16 mouse cellular contexts compared by ENCODE assay signal in the genomic region with DNA sequence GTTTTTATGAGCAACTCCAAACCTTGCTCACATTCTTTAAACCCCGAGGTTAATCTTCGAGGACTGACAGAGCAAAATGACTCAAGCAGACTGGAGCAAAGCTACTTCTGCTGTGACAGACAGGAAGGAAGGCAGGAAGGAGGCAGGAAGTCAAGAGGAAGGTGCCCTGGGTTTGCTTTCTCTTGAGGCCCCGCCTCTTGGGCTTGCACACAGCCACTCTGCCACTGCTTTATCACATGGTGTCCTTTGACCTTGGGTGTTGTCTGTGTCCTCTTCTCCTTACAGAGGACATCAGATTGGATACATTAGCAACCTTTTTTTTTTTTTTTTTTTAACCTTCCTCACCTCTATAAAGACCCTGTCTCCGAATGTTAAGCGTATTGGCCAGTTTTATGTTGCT. TPM values are rescaled to one million over a fixed set of nuclear protein-coding genes. Genes with fewer than 3 reads are reported as not detected.
DNase-seq lines count a peak whose midpoint lies in the region; ATAC-seq and TF ChIP-seq lines count a peak whose summit lies in the region.
"Had no signal": no experiment of that assay in that cellular context is flagged by ENCODE, and none has a peak within 500 bp of the region (broad histone marks: within the 10 kb centered on the region; RNA-seq: fewer than 3 reads in every experiment).

No protein-coding gene starts in this region.

- no peak overlapping the region for H3K9ac ChIP-seq in liver, postnatal 0 days (replicated peaks)
- H3K9ac ChIP-seq: embryonic facial prominence, embryonic 15.5 days; limb, embryonic 15.5 days had no signal

- H3K27ac ChIP-seq in liver, postnatal 0 days (ENCODE audit: low read depth), result peak overlapping the region; percentile 50; the same call in 1 of the 2 replicates
- H3K27ac ChIP-seq: embryonic facial prominence, embryonic 15.5 days; limb, embryonic 15.5 days; midbrain, embryonic 10.5 days had no signal

- no peak overlapping the region for H3K4me3 ChIP-seq in liver, postnatal 0 days (ENCODE audit: low read depth, low read length)
- H3K4me3 ChIP-seq: embryonic facial prominence, embryonic 15.5 days; limb, embryonic 15.5 days; midbrain, embryonic 10.5 days had no signal

- 33% methylated on average over 5 of the region's 5 CpGs for WGBS in liver, postnatal 0 days (ENCODE audit: insufficient replicate concordance)

- H3K4me2 ChIP-seq in liver, postnatal 0 days (ENCODE audit: low read depth, low read length), result 0 out of 2 replicates have a peak overlapping the region, but pooled peaks have one; percentile 7
- H3K4me2 ChIP-seq: embryonic facial prominence, embryonic 15.5 days; limb, embryonic 15.5 days had no signal

- peaks cover 19% of the 10 kb centered on the region for H3K4me1 ChIP-seq in liver, postnatal 0 days (ENCODE audit: insufficient read depth)
- H3K4me1 ChIP-seq: embryonic facial prominence, embryonic 15.5 days had no signal

- TF ChIP-seq CTCF in liver, postnatal 0 days (IDR thresholded peaks at IDR 0.05; ENCODE audit: low read depth), result no peak

- H3K9me3 ChIP-seq in liver, postnatal 0 days (ENCODE audit: low read length), result no peaks in the 10 kb centered on the region
- H3K9me3 ChIP-seq: embryonic facial prominence, embryonic 15.5 days; limb, embryonic 15.5 days; midbrain, embryonic 10.5 days had no signal

- no peak for TF ChIP-seq EP300 in liver, postnatal 0 days (IDR thresholded peaks at IDR 0.05; ENCODE audit: low read depth)

- ATAC-seq in hematopoietic stem cell, adult 5-6 weeks (replicated peaks in 1 of 2; ENCODE audit: insufficient read depth in 1 of 2, low FRiP score in 2 of 2, low TSS enrichment in 1 of 2, low read depth in 1 of 2, poor library complexity in 2 of 2, severe bottlenecking in 2 of 2), result peak; percentile 17 to 58
- ATAC-seq in liver, postnatal 0 days, result peak; percentile 79
- ATAC-seq: hindbrain, embryonic 16.5 days had no signal

- peak; percentile 55 to 57 for DNase-seq in spleen, postnatal 36 days (ENCODE audit: low spot score in 2 of 2)
- DNase-seq in spleen, postnatal 4 days (ENCODE audit: low spot score in 2 of 2), result no peak
- DNase-seq in liver, postnatal 0 days, result peak; percentile 39
- DNase-seq in thymus, postnatal 4 days, result peak; percentile 25
- DNase-seq in retina, postnatal 1 day, result no peak
- DNase-seq in ovary, adult 18-20 months (ENCODE audit: low spot score), result no peak
- no peak for DNase-seq in frontal cortex, postnatal 25 days (ENCODE audit: low spot score in 2 of 2)
- DNase-seq: adrenal gland, postnatal 25 days; cerebellum, postnatal 25 days; gastrocnemius, postnatal 36 days; kidney, postnatal 36 days had no signal

- H3K27me3 ChIP-seq in liver, postnatal 0 days (ENCODE audit: insufficient read depth, low read length), result no peaks in the 10 kb centered on the region
- H3K27me3 ChIP-seq: embryonic facial prominence, embryonic 15.5 days; limb, embryonic 15.5 days had no signal

- H3K36me3 ChIP-seq in liver, postnatal 0 days (replicated peaks; ENCODE audit: insufficient read depth, low read length), result no peaks in the 10 kb centered on the region
- H3K36me3 ChIP-seq: embryonic facial prominence, embryonic 15.5 days; limb, embryonic 15.5 days; midbrain, embryonic 10.5 days had no signal

RNA-seq across cellular contexts. Expression of a gene that starts 25.0 kb away (rescaled TPM):
- total RNA-seq in hematopoietic stem cell, adult 5-6 weeks (2017), result 1.9 TPM in 1 of 2 replicates, not detected in the other
- polyA plus RNA-seq in liver, postnatal 0 days (2015; fragmentation: Nextera tagmentation; extraction: Ambion mirVana), result 26.8 and 31.7 TPM in 2 replicates

Comparison
In these comparisons a context has a peak if more than half of its experiments do, and no peak if none do; other contexts are left out.
1. DNase-seq: peak in spleen, postnatal 36 days (2 of 2), liver, postnatal 0 days (single experiment) and thymus, postnatal 4 days (single experiment); none in spleen, postnatal 4 days (0 of 2), retina, postnatal 1 day (single experiment), ovary, adult 18-20 months (single experiment) and frontal cortex, postnatal 25 days (0 of 2).